Mouse (Mus musculus) kidney, embryonic 15.5 days (tissue): ENCODE data around the gene Rsu1. TPM values are rescaled to one million over a fixed set of nuclear protein-coding genes. Genes with fewer than 3 reads are reported as not detected.
"Not testable (repeated sequence)": the region's sequence is repeated elsewhere in the genome, so short reads cannot be mapped to it uniquely, and the experiment has no call there.

ENCODE experiments used
- ATAC-seq: fragments of 200-750 bp; cut with Nextera tagmentation; replicated peaks from 2 replicates; pipeline ENCODE4 v1.8.0; 2017; ENCODE audit warnings: moderate TSS enrichment; ENCODE audit not compliant: low FRiP score
- H3K27ac ChIP-seq: fragments of 300-500 bp; sonication (generic); 2 replicates; pipeline ENCODE4 v1.5.1; 2015; ENCODE audit warnings: mild to moderate bottlenecking, inconsistent platforms
- H3K27me3 ChIP-seq: fragments of 300-500 bp; sonication (generic); 2 replicates; pipeline ENCODE4 v1.6.1; 2015; ENCODE audit warnings: inconsistent platforms
- H3K36me3 ChIP-seq: fragments of 300-500 bp; sonication (generic); 2 replicates; pipeline ENCODE4 v1.6.1; 2015; ENCODE audit warnings: inconsistent platforms
- H3K4me1 ChIP-seq: fragments of 300-500 bp; sonication (generic); 2 replicates; pipeline ENCODE4 v1.6.1; 2015; ENCODE audit warnings: inconsistent platforms
- H3K4me2 ChIP-seq: fragments of 300-500 bp; sonication (generic); 2 replicates; pipeline ENCODE4 v1.6.1; 2015; ENCODE audit warnings: moderate library complexity, mild to moderate bottlenecking, inconsistent platforms
- H3K4me3 ChIP-seq: fragments of 300-500 bp; sonication (generic); replicated peaks from 2 replicates; pipeline ENCODE4 v1.5.1; 2015; ENCODE audit warnings: mild to moderate bottlenecking, inconsistent platforms
- H3K9ac ChIP-seq: fragments of 300-500 bp; sonication (generic); 2 replicates; pipeline ENCODE4 v1.6.1; 2015; ENCODE audit warnings: mild to moderate bottlenecking, inconsistent platforms
- H3K9me3 ChIP-seq: fragments of 300-500 bp; sonication (generic); replicated peaks from 2 replicates; pipeline ENCODE4 v1.6.1; 2016; ENCODE audit warnings: inconsistent platforms
- WGBS: fragments of 180-500 bp; shearing (Covaris S2); methylation state at CpG from one replicate; pipeline ENCODE4 v1.1.7; 2015; ENCODE audit warnings: mixed read lengths; 5-methylcytosine and 5-hydroxymethylcytosine counted together
- polyA plus RNA-seq: library from polyadenylated mRNA; unstranded; fragments of >200 nt; fragmentation: Nextera tagmentation; extraction: Ambion mirVana; gene quantifications from 2 replicates; pipeline ENCODE4 v1.2.1, GENCODE M21; 2015

The Rsu1 gene
- polyA plus RNA-seq, 1 experiment from 2014 or later: 140 TPM

- not testable (repeated sequence) for H3K4me3 ChIP-seq, H3K9me3 ChIP-seq, H3K4me2 ChIP-seq, H3K27ac ChIP-seq, H3K36me3 ChIP-seq, H3K27me3 ChIP-seq, H3K9ac ChIP-seq, H3K4me1 ChIP-seq, ATAC-seq
- 88% methylated on average over 1 of the region's 3 CpGs for WGBS
Measured at GRCm38 (mm10) chr2:13181899-13182298, 89.3 kb downstream of the Rsu1 start.

- ATAC-seq: no peak
- H3K36me3 ChIP-seq: 0 out of 2 replicates have a peak, but pooled peaks cover 2% of the 10 kb centered on the region
- no peak overlapping the region for H3K4me3 ChIP-seq
- no peaks in the 10 kb centered on the region for H3K27me3 ChIP-seq
- H3K4me1 ChIP-seq: peaks cover 8% of the 10 kb centered on the region; the same call in 1 of the 2 replicates
- WGBS: 90% methylated on average over 10 of the region's 10 CpGs
- H3K9me3 ChIP-seq: no peaks in the 10 kb centered on the region
- no peak overlapping the region for H3K4me2 ChIP-seq
- no peak overlapping the region for H3K27ac ChIP-seq
- H3K9ac ChIP-seq: no peak overlapping the region
Measured at GRCm38 (mm10) chr2:13177698-13178395, 93.4 kb downstream of the Rsu1 start.

GRCm38 (mm10) chr2:13176304-13176620 lies 95.0 kb downstream of the Rsu1 start:
- Histone ChIP-seq H3K4me1 (peaks cover 8% of the 10 kb centered on the region; the same call in 1 of the 2 replicates), H3K36me3 (0 out of 2 replicates have a peak, but pooled peaks cover 2% of the 10 kb centered on the region), H3K9ac (no peak overlapping the region), H3K27ac (no peak overlapping the region), H3K4me2 (no peak overlapping the region), H3K4me3 (no peak overlapping the region), H3K9me3 (no peaks in the 10 kb centered on the region), H3K27me3 (no peaks in the 10 kb centered on the region)
- WGBS: 53% methylated on average over 4 of the region's 4 CpGs
- no peak for ATAC-seq

GRCm38 (mm10) chr2:13175536-13176303 lies 95.5 kb downstream of the Rsu1 start:
- Histone ChIP-seq H3K27me3 (no peaks in the 10 kb centered on the region), H3K4me3 (no peak overlapping the region), H3K9ac (no peak overlapping the region), H3K27ac (no peak overlapping the region), H3K36me3 (0 out of 2 replicates have a peak, but pooled peaks cover 2% of the 10 kb centered on the region), H3K4me2 (peak overlapping the region; percentile 19; the same call in 1 of the 2 replicates), H3K9me3 (no peaks in the 10 kb centered on the region), H3K4me1 (peaks cover 8% of the 10 kb centered on the region; the same call in 1 of the 2 replicates)
- WGBS: 50% methylated on average over 28 of the region's 28 CpGs
- peak; percentile 60 for ATAC-seq

- H3K9ac ChIP-seq: no peak overlapping the region
- no peak overlapping the region for H3K4me3 ChIP-seq
- no peaks in the 10 kb centered on the region for H3K27me3 ChIP-seq
- H3K9me3 ChIP-seq: no peaks in the 10 kb centered on the region
- 0 out of 2 replicates have a peak, but pooled peaks cover 2% of the 10 kb centered on the region for H3K36me3 ChIP-seq
- no peak overlapping the region for H3K4me2 ChIP-seq
- no peak for ATAC-seq
- no peak overlapping the region for H3K27ac ChIP-seq
- peaks cover 12% of the 10 kb centered on the region; the same call in 1 of the 2 replicates for H3K4me1 ChIP-seq
- 75% methylated on average over 7 of the region's 7 CpGs for WGBS
Measured at GRCm38 (mm10) chr2:13174461-13174860, 96.8 kb downstream of the Rsu1 start.

GRCm38 (mm10) chr2:13170651-13171050 lies 100.6 kb downstream of the Rsu1 start:
- no peak overlapping the region for H3K27ac ChIP-seq
- peaks cover 7% of the 10 kb centered on the region; the same call in 1 of the 2 replicates for H3K4me1 ChIP-seq
- H3K4me3 ChIP-seq: no peak overlapping the region
- H3K4me2 ChIP-seq: no peak overlapping the region
- WGBS: 69% methylated on average over 5 of the region's 5 CpGs
- no peak overlapping the region for H3K9ac ChIP-seq
- H3K27me3 ChIP-seq: no peaks in the 10 kb centered on the region
- H3K9me3 ChIP-seq: no peaks in the 10 kb centered on the region
- no peak for ATAC-seq
- 0 out of 2 replicates have a peak, but pooled peaks cover 2% of the 10 kb centered on the region for H3K36me3 ChIP-seq

- Histone ChIP-seq H3K36me3 (0 out of 2 replicates have a peak, but pooled peaks cover 2% of the 10 kb centered on the region), H3K27me3 (no peaks in the 10 kb centered on the region), H3K27ac (no peak overlapping the region), H3K4me2 (no peak overlapping the region), H3K9ac (no peak overlapping the region), H3K4me3 (no peak overlapping the region), H3K4me1 (0 out of 2 replicates have a peak, but pooled peaks cover 5% of the 10 kb centered on the region), H3K9me3 (no peaks in the 10 kb centered on the region)
- no peak for ATAC-seq
- WGBS: 92% methylated on average over 6 of the region's 6 CpGs
Measured at GRCm38 (mm10) chr2:13169962-13170361, 101.3 kb downstream of the Rsu1 start.

GRCm38 (mm10) chr2:13169158-13169890 lies 101.9 kb downstream of the Rsu1 start:
- ATAC-seq: no peak
- H3K4me2 ChIP-seq: no peak overlapping the region
- H3K27me3 ChIP-seq: no peaks in the 10 kb centered on the region
- no peak overlapping the region for H3K27ac ChIP-seq
- H3K9ac ChIP-seq: no peak overlapping the region
- H3K36me3 ChIP-seq: 0 out of 2 replicates have a peak, but pooled peaks cover 3% of the 10 kb centered on the region
- H3K4me3 ChIP-seq: no peak overlapping the region
- 81% methylated on average over 4 of the region's 4 CpGs for WGBS
- H3K4me1 ChIP-seq: 0 out of 2 replicates have a peak, but pooled peaks cover 5% of the 10 kb centered on the region
- H3K9me3 ChIP-seq: no peaks in the 10 kb centered on the region

GRCm38 (mm10) chr2:13168743-13169142 lies 102.5 kb downstream of the Rsu1 start:
- H3K9ac ChIP-seq: no peak overlapping the region
- WGBS: 52% methylated on average over 5 of the region's 5 CpGs
- H3K4me1 ChIP-seq: 0 out of 2 replicates have a peak, but pooled peaks cover 5% of the 10 kb centered on the region
- ATAC-seq: no peak
- H3K27ac ChIP-seq: no peak overlapping the region
- H3K4me2 ChIP-seq: no peak overlapping the region
- no peaks in the 10 kb centered on the region for H3K27me3 ChIP-seq
- no peak overlapping the region for H3K4me3 ChIP-seq
- H3K9me3 ChIP-seq: no peaks in the 10 kb centered on the region
- H3K36me3 ChIP-seq: 0 out of 2 replicates have a peak, but pooled peaks cover 5% of the 10 kb centered on the region

- ATAC-seq: no peak
- Histone ChIP-seq H3K27ac (no peak overlapping the region), H3K27me3 (no peaks in the 10 kb centered on the region), H3K9ac (no peak overlapping the region), H3K4me1 (no peaks in the 10 kb centered on the region), H3K9me3 (no peaks in the 10 kb centered on the region), H3K36me3 (0 out of 2 replicates have a peak, but pooled peaks cover 3% of the 10 kb centered on the region), H3K4me3 (no peak overlapping the region), H3K4me2 (no peak overlapping the region)
- 76% methylated on average over 2 of the region's 2 CpGs for WGBS
Measured at GRCm38 (mm10) chr2:13161717-13162116, 109.5 kb downstream of the Rsu1 start.

- Histone ChIP-seq H3K9ac (no peak overlapping the region), H3K27ac (no peak overlapping the region), H3K4me3 (no peak overlapping the region), H3K4me2 (no peak overlapping the region), H3K36me3 (no peaks in the 10 kb centered on the region), H3K4me1 (no peaks in the 10 kb centered on the region), H3K27me3 (no peaks in the 10 kb centered on the region), H3K9me3 (no peaks in the 10 kb centered on the region)
- no peak for ATAC-seq
- WGBS: 53% methylated on average over 6 of the region's 6 CpGs
Measured at GRCm38 (mm10) chr2:13145245-13145644, 126.0 kb downstream of the Rsu1 start.
